Mouse (Mus musculus): ENCODE results near the gene Uchl5.

Uchl5 gene

DNA sequence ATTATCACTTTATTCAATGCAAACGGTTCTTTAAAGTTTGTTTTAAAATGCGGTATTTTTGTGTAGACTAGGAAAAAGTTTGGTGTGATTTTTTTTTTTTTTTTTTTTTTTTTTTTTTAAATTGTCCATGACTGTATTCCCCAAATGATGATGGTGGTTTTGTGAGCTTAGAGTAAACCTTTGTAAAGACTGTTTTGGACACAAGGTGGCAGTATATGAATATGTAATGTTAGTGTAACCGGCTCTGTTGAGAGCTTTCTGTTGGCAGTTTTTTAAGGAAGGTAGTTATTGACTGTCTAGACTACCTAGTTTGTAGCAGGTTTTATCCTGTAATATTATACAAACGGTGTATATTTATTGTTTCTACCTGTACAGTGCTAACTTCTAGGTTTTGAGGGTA lies 26.5 kb downstream of the Uchl5 start:
- 29% methylated on average over 4 of the region's 4 CpGs for whole genome bisulfite sequencing

DNA sequence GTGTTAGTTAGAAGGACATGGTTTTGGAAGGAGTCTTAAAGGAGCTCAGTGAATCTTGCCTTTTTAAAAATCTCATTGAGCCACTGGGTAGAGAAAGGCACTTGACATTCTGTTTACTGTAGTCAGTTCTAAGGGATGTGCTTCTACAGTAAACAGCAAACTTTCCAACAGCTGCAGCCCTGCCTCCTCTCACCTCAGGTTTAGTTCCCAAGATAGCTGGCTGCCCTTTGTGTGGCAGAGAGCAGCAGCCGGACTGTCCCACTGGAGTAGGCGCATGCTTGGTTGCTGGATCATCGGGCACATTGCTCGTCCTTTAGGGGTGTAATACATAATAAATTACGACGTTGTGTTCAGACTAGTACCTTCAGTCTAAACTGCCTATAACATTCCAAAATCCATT lies 32.0 kb downstream of the Uchl5 start:
- 95% methylated on average over 6 of the region's 6 CpGs for WGBS

DNA sequence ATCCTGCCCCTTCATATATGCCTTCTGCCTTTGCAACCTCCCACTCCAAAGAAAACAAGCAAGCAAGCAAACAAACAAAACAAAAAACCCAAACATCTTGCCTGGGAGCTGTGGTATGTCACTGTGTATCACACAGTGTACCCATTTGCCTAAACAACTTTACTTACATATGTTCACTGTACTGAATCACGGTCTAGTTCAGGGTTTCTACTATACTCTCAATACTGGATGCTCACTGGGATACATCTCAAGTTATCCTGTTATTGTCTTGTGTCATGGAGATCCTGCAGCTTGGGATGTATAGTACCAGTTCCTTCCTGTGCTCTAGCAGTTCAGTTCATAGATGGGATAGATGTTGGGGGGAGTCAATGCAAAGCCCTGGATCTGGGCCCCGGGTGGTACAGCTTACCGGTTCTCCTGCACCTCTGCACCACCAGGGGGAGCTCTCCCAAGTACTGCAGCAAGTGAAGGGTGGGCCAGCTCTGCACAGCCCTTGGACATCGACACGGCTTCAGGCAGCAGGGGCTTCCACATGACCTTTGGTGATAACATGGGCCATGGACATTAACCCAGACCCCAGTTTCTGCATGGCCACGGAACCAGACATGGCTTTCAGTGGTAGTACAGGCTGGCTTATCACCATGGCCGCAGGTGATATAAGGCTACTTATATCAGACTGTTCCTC lies 36.7 kb downstream of the Uchl5 start:
- 39% methylated on average over 7 of the region's 7 CpGs for WGBS

DNA sequence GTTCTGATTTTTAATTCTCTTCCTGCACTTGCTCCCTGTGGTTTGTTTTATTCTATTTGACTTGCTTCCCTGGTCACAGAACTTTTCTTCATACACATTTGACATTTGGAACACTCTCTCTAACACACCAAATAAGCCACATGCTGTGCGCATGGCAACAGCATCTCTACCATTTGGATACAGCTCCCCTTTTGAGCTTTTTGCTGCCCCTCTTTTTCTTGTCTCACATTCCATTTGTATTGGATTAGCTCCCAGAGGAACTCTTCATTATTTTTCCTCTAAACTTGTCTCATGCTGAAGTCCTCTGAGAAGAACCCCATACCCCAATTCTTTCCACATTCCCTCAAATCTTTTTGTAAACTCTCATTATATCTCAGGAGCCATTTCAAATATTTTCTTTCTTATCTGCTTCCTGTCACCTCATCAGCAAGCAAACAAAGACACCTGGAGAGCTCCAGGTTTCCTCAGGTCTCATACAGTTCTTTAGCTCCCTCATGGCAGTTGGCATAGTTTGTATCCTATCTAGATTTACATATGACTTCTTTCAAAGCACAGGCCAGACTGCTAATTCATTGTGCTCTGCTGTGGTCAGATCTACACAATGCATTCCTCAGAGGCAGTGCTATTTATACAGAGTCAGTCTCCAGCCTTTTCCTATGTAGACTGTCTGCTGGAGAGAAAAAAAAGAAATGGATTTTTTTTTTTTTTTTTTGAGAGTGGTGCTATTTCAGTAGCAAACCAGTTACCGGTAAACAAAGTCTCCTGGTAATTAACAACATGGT lies 43.2 kb downstream of the Uchl5 start:
- WGBS: 56% methylated on average over 2 of the region's 2 CpGs

DNA sequence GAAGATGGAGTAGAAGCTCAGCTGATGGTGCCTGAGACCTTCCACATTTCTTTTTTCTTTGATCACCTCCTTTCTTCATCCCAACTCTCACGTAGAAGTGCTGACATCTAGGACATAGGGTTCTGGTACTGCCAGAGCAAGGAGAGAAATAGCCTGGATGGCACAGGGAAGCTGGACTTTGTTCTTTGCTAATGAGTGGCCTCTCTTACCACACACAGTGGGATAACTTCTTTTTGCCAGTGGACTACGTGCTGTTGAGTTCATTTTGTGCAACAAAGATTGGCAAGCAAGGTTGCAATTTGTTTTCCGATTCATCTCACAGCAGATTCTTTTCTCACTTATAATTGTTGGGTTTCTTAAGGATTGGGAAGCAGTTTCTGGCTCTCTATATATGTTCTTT lies 45.6 kb downstream of the Uchl5 start:
- WGBS: 83% methylated on average over 3 of the region's 3 CpGs

DNA sequence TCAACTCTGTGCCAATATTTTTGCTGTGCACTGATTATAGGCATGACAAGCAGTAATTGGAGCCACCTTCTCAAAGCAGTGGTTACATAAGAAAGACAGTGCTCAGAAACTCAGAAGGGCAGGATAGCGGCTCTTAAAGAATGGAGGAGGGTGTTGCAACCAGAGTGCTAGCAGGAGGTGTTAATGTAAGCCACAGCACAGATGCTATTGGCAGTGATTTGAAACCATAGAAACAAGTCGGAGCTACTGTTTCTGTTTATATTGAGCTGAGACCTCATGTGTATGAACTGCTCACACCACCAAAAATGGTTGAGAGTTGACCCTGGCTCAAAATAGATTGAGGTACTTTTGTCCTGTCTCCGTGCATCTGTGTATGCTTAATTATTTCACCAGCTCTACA lies 53.6 kb downstream of the Uchl5 start:
- WGBS: 31% methylated on average over 3 of the region's 3 CpGs

DNA sequence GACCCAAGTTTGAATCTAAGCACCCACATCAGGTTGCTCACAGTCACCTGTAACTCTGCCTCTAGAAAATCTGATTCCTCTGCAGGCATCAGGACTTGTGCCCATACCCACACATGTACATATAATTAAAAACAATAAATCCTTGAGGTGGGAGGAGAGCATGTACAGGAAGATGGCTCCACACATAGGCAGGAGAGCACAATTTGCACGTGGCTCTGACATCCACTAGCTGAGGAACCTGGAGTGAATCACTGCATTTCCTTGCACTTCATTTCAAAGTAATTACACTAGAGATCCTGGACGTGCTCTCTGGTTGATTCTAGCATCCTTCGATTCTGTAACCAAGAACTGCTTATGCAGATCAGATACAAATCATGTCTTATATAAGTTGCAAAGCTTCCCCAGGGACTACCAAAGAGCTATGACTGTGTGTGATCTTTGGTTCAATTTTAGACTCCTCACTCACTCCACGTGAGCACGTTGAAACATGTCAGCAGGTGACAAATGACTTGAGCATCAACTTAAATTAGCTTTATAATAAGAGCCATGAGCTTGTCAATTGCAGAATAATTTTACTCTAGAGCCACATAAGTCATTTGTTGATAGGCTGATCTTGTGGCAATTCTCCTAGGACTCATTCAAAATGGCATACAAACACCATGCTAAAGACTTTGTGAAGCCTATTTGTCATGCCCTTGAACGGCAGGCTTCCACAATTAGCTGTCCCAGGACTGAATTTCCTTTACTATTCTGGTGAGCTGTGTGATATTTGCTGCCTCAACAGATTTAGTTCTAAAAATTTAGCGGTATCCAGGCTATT lies 59.5 kb downstream of the Uchl5 start:
- WGBS: 55% methylated on average over 7 of the region's 7 CpGs

DNA sequence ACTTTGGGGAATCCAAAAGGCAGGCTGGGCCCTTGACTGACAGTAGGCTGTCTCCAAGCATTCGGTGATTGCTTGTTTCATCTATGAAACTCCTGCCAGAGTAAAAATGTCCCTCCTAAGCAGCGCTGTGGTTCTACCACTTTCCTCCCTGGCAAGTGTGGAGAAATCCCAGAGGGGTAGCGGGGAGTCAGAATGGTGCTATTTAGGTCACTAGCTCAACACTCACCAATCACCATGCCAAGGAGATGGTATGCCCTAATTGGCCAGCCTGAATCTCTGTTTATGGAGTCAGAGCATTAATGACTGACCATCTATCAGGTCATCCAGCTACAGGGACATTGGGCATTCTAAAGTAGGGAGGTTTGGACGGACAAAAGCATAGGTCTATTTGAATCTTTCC lies 60.6 kb downstream of the Uchl5 start:
- WGBS: 88% methylated on average over 4 of the region's 4 CpGs

DNA sequence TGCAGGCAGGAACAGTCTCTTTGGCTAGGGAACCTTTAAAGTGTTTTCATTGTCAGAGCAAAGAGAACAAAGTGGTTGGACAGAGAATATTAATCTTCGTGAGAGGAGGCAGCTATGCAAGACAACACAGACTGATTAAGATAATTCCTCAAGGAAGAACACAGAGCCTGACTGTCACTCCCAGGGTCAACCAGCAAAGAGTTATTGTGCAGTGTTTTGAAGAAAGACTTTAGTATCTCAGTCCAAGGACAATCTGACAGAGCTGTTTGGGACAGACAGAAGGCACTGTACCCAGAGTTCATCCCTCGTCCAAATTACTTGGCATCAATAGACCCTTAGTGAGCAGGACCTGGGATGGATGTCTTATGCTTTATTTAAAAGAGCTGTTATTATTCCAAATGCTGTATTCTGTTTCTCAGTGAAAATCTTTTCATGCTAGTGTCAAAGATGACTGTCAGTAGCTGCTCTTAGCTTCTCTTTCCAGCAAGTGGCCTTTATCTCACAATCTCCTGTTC lies 61.9 kb downstream of the Uchl5 start:
- WGBS: 76% methylated on average over 2 of the region's 2 CpGs

DNA sequence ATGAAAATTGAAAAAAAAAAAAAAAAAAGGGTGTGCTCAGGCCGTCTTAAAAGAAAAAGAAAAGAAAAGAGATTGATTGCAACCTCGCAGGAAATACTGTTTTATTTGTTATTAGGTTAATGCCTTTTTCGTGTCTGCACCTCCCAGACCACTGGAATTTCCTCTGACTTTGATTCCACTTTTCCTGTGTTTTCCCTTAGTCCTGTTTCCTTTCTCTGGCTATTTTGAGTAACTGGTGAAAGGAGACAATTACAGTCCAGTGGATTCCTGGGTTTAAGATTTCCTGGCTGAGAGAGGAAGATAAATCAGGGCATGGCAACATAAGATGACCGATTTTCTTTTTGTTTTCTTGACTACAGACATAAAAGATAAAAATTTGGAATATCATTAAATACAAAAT lies 75.3 kb downstream of the Uchl5 start:
- WGBS: 71% methylated on average over 4 of the region's 4 CpGs

DNA sequence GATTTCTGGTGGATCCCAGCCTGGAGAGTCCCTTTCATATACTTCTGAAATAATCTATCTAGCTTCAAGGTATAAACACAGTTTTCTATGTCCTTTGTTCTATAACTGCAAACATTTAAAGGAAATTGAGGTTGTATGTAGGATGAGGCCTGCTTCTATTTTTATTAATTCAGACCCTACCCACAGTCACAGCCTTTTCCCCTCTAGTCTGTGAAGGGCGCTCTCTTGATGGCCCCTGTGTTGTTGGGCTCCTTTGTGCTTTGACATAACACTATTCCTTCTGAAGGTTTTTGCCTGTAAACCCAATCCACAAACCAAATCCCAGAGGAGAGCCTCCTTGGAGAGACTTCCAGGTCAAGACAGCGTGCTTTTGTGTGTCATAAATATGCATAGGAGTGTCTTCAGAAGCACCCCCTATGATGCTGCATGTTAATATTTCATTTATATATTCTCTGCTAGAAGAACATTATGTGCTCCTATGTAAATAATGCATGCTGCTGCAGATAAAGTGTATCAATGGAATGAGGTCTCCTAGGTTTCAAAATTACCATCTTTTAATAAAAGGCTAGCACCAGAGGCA lies 75.8 kb downstream of the Uchl5 start:
- WGBS: 87% methylated on average over 2 of the region's 2 CpGs

DNA sequence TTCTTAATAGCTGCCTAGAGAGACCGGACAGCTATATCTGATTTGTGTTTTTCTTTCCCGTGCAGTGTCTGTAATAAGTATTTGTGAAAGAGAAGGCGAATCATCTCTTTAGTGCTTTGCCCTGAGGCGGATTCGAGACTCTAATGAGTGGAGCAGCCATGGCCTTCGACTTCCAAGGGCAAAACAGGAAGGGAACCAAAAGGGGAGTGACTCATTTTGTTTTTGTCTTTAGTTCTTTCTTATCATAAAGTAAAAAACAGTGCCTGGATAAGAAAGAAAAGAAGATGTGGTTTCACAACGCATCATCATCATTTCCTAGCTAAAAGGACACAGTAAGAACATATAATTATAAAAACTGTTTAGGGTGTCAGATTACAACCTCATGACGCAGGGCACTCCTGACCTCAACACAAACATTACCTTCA lies 76.6 kb downstream of the Uchl5 start:
- WGBS: 79% methylated on average over 8 of the region's 8 CpGs

DNA sequence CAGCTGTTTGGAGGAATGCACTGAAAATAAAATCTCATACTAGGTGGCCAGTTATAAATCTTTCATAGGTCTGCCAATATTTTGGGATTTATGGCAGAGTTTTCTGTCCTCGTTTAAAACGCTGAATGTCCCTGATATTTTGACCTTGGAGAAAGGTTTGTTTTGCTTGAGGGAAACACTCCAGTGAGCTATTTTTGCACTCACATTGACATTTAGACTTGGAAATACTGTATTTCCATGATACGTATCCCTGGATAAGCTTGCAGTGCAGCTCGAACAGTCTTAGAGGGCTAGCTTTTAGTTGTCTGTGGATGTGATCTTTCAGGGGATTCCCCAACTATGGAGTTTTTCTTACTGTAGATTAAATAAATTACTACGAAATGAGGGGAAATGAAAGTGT lies 78.6 kb downstream of the Uchl5 start:
- WGBS: 85% methylated on average over 5 of the region's 5 CpGs

All from cerebral cortex, adult 2 months (tissue).